Mouse (Mus musculus): ENCODE data around the gene Cdkn2aipnl. TPM values are rescaled to one million over a fixed set of nuclear protein-coding genes. Genes with fewer than 3 reads are reported as not detected.

Gene Cdkn2aipnl
- polyA plus RNA-seq, 1 experiment, result 92.4 TPM

- WGBS, result 84% methylated on average over 10 of the region's 10 CpGs
- H3K27ac ChIP-seq (ENCODE audit: control insufficient read depth, insufficient read depth, low read length), result no peak overlapping the region
- H3K4me1 ChIP-seq (replicated peaks; ENCODE audit: control insufficient read depth, insufficient read depth, low read length), result peaks cover 3% of the 10 kb centered on the region
- H3K36me3 ChIP-seq (ENCODE audit: control insufficient read depth, insufficient read depth, low read length), result peaks cover 12% of the 10 kb centered on the region
- DNase-seq, result no peak
- H3K27me3 ChIP-seq (ENCODE audit: control insufficient read depth, insufficient read depth, low read length), result no peaks in the 10 kb centered on the region
- TF ChIP-seq CTCF (IDR thresholded peaks at IDR 0.05; ENCODE audit: borderline replicate concordance, control insufficient read depth, extremely low read depth, insufficient read depth, low read length, poor library complexity) (no peak), POLR2A (IDR thresholded peaks at IDR 0.05; ENCODE audit: control insufficient read depth, extremely low read depth, insufficient read depth, low read length, poor library complexity) (no peak)
- no peak overlapping the region for H3K4me3 ChIP-seq (ENCODE audit: control insufficient read depth, insufficient read depth, low read length)
Measured at GRCm38 (mm10) chr11:52001341-52001740, 33.9 kb downstream of the Cdkn2aipnl start.

- H3K36me3 ChIP-seq (ENCODE audit: control insufficient read depth, insufficient read depth, low read length), result peaks cover 10% of the 10 kb centered on the region
- no peaks in the 10 kb centered on the region for H3K27me3 ChIP-seq (ENCODE audit: control insufficient read depth, insufficient read depth, low read length)
- WGBS, result 98% methylated on average over 8 of the region's 8 CpGs
- TF ChIP-seq POLR2A (IDR thresholded peaks at IDR 0.05; ENCODE audit: control insufficient read depth, extremely low read depth, insufficient read depth, low read length, poor library complexity) (no peak), CTCF (IDR thresholded peaks at IDR 0.05; ENCODE audit: borderline replicate concordance, control insufficient read depth, extremely low read depth, insufficient read depth, low read length, poor library complexity) (no peak)
- H3K4me1 ChIP-seq (replicated peaks; ENCODE audit: control insufficient read depth, insufficient read depth, low read length), result peaks cover 3% of the 10 kb centered on the region
- no peak for DNase-seq
- no peak overlapping the region for H3K27ac ChIP-seq (ENCODE audit: control insufficient read depth, insufficient read depth, low read length)
- no peak overlapping the region for H3K4me3 ChIP-seq (ENCODE audit: control insufficient read depth, insufficient read depth, low read length)
Measured at GRCm38 (mm10) chr11:52001861-52002260, 34.4 kb downstream of the Cdkn2aipnl start.

- H3K4me3 ChIP-seq (ENCODE audit: control insufficient read depth, insufficient read depth, low read length), result no peak overlapping the region
- peak overlapping the region; percentile 86; the same call in 1 of the 2 replicates for H3K27ac ChIP-seq (ENCODE audit: control insufficient read depth, insufficient read depth, low read length)
- peaks cover 3% of the 10 kb centered on the region for H3K4me1 ChIP-seq (replicated peaks; ENCODE audit: control insufficient read depth, insufficient read depth, low read length)
- 81% methylated on average over 13 of the region's 13 CpGs for WGBS
- no peaks in the 10 kb centered on the region for H3K36me3 ChIP-seq (ENCODE audit: control insufficient read depth, insufficient read depth, low read length)
- DNase-seq, result no peak
- no peaks in the 10 kb centered on the region for H3K27me3 ChIP-seq (ENCODE audit: control insufficient read depth, insufficient read depth, low read length)
- TF ChIP-seq POLR2A (IDR thresholded peaks at IDR 0.05; ENCODE audit: control insufficient read depth, extremely low read depth, insufficient read depth, low read length, poor library complexity) (no peak), CTCF (IDR thresholded peaks at IDR 0.05; ENCODE audit: borderline replicate concordance, control insufficient read depth, extremely low read depth, insufficient read depth, low read length, poor library complexity) (no peak)
Measured at GRCm38 (mm10) chr11:52002842-52003504, 35.5 kb downstream of the Cdkn2aipnl start.

DNA sequence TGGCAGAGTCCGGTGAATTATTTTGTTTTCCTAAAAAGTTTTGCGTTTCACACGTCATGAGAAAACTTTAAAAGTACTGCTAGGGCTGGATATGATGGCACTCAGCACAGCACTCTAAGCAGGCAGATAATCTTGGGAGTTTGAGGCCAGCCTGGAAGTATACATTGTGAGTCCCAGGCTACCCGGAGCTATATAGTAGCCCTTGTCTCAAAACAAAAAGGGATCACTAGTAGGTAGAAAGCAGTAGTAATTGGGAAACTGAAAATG, 36.0 kb downstream of the Cdkn2aipnl start:
- Histone ChIP-seq H3K27me3 (ENCODE audit: control insufficient read depth, insufficient read depth, low read length) (no peaks in the 10 kb centered on the region), H3K27ac (ENCODE audit: control insufficient read depth, insufficient read depth, low read length) (peak overlapping the region; percentile 86), H3K4me3 (ENCODE audit: control insufficient read depth, insufficient read depth, low read length) (no peak overlapping the region), H3K36me3 (ENCODE audit: control insufficient read depth, insufficient read depth, low read length) (no peaks in the 10 kb centered on the region), H3K4me1 (replicated peaks; ENCODE audit: control insufficient read depth, insufficient read depth, low read length) (peaks cover 3% of the 10 kb centered on the region)
- TF ChIP-seq CTCF (IDR thresholded peaks at IDR 0.05; ENCODE audit: borderline replicate concordance, control insufficient read depth, extremely low read depth, insufficient read depth, low read length, poor library complexity) (no peak), POLR2A (IDR thresholded peaks at IDR 0.05; ENCODE audit: control insufficient read depth, extremely low read depth, insufficient read depth, low read length, poor library complexity) (no peak)
- no peak for DNase-seq
- WGBS, result 25% methylated on average over 4 of the region's 4 CpGs

DNA sequence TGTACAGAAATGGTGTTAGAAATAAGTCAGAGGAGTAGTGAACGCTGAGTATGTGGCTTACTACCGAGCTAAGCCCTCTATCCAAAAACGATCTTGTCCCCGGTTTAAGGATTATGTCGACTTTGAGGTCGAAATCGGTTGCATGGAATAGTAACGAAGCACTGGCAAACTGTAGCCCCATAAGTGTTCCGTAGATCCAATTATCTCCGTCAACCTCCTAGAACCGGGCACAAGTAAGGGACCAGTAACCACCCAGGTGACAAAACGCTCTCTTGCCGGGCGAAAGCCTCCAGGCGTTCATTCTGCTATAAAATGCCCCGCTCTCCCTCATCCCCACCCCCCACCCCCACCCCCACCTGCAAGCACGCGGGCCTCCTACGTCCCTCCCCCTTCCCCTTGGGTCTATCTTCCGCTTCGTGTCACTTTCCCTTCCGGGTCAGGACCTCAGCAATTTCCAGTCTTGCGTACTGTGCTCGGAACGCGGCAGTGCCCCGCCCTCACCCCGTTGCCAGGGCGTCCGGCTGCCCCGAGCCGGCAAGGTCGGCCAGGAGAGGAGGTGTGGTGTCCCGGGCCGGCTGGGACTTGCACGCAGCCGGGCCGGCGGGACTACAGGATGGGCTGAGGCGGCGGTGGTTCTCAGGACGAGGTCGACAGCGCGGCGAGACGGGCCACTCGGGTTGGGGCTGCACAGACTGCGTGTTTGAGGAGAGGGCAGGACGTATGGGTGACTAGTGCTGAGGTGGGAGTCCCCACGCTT, 36.5 kb downstream of the Cdkn2aipnl start, which contains the start of gene Cdkl3:
Cdkl3 (plus strand) TSS at position 450 of the 757 bp plus-strand sequence.
- H3K4me3 ChIP-seq (ENCODE audit: control insufficient read depth, insufficient read depth, low read length), result peak within 1 kb of the TSS; percentile 93
- H3K27ac ChIP-seq (ENCODE audit: control insufficient read depth, insufficient read depth, low read length), result peak within 1 kb of the TSS; percentile 86
- DNase-seq, result peak; percentile 93
- peaks cover 3% of the 10 kb centered on the region for H3K4me1 ChIP-seq (replicated peaks; ENCODE audit: control insufficient read depth, insufficient read depth, low read length)
- no peaks in the 10 kb centered on the region for H3K36me3 ChIP-seq (ENCODE audit: control insufficient read depth, insufficient read depth, low read length)
- WGBS, result under 1% methylated on average over 51 of the region's 51 CpGs
- TF ChIP-seq POLR2A (IDR thresholded peaks at IDR 0.05; ENCODE audit: control insufficient read depth, extremely low read depth, insufficient read depth, low read length, poor library complexity) (peak; percentile 76), CTCF (IDR thresholded peaks at IDR 0.05; ENCODE audit: borderline replicate concordance, control insufficient read depth, extremely low read depth, insufficient read depth, low read length, poor library complexity) (0 out of 2 replicates have a peak, but pooled peaks have one; percentile 27)
- no peaks in the 10 kb centered on the region for H3K27me3 ChIP-seq (ENCODE audit: control insufficient read depth, insufficient read depth, low read length)

GRCm38 (mm10) chr11:52005586-52005985, 38.1 kb downstream of the Cdkn2aipnl start:
- no peak for DNase-seq
- no peak for TF ChIP-seq CTCF (IDR thresholded peaks at IDR 0.05; ENCODE audit: borderline replicate concordance, control insufficient read depth, extremely low read depth, insufficient read depth, low read length, poor library complexity)
- no peak for TF ChIP-seq POLR2A (IDR thresholded peaks at IDR 0.05; ENCODE audit: control insufficient read depth, extremely low read depth, insufficient read depth, low read length, poor library complexity)
- no peak overlapping the region for H3K4me3 ChIP-seq (ENCODE audit: control insufficient read depth, insufficient read depth, low read length)
- H3K27ac ChIP-seq (ENCODE audit: control insufficient read depth, insufficient read depth, low read length), result no peak overlapping the region
- WGBS, result 12% methylated on average over 2 of the region's 2 CpGs
- peaks cover 3% of the 10 kb centered on the region for H3K4me1 ChIP-seq (replicated peaks; ENCODE audit: control insufficient read depth, insufficient read depth, low read length)
- no peaks in the 10 kb centered on the region for H3K27me3 ChIP-seq (ENCODE audit: control insufficient read depth, insufficient read depth, low read length)
- no peaks in the 10 kb centered on the region for H3K36me3 ChIP-seq (ENCODE audit: control insufficient read depth, insufficient read depth, low read length)
